25 mouse cellular contexts compared by ENCODE assay signal in genomic region chr13:53717086-53717485, GRCm38 (mm10).
DNase-seq lines count a peak whose midpoint lies in the region; ATAC-seq and TF ChIP-seq lines count a peak whose summit lies in the region.
"Had no signal": no experiment of that assay in that cellular context is flagged by ENCODE, and none has a peak within 500 bp of the region (broad histone marks: within the 10 kb centered on the region; RNA-seq: fewer than 3 reads in every experiment).

No protein-coding gene starts in this region.

- no peaks in the 10 kb centered on the region for H3K4me1 ChIP-seq in hindbrain, postnatal 0 days (ENCODE audit: insufficient read depth, low read length)
- H3K4me1 ChIP-seq in hindbrain, embryonic 13.5 days (replicated peaks): no peaks in the 10 kb centered on the region

- no peak for TF ChIP-seq CTCF in hindbrain, postnatal 0 days (IDR thresholded peaks at IDR 0.05; ENCODE audit: low read depth)

- H3K9me3 ChIP-seq in hindbrain, postnatal 0 days (ENCODE audit: low read length): no peaks in the 10 kb centered on the region
- no peaks in the 10 kb centered on the region for H3K9me3 ChIP-seq in hindbrain, embryonic 13.5 days
- H3K9me3 ChIP-seq: embryonic facial prominence, embryonic 12.5 days; embryonic facial prominence, embryonic 15.5 days; heart, embryonic 12.5 days; heart, embryonic 15.5 days; hindbrain, embryonic 10.5 days had no signal

- ATAC-seq in hindbrain, postnatal 0 days: no peak
- ATAC-seq in hindbrain, embryonic 13.5 days (ENCODE audit: low FRiP score): no peak
- ATAC-seq: forebrain, embryonic 14.5 days; intestine, postnatal 0 days had no signal

- H3K27me3 ChIP-seq in hindbrain, postnatal 0 days (ENCODE audit: insufficient read depth, low read length): peaks cover 3% of the 10 kb centered on the region; the same call in 1 of the 2 replicates
- H3K27me3 ChIP-seq in hindbrain, embryonic 13.5 days: no peaks in the 10 kb centered on the region
- H3K27me3 ChIP-seq: embryonic facial prominence, embryonic 12.5 days; heart, embryonic 12.5 days; heart, embryonic 15.5 days had no signal

- WGBS in hindbrain, postnatal 0 days: 62% methylated on average over 2 of the region's 2 CpGs
- WGBS in hindbrain, embryonic 13.5 days: 78% methylated on average over 2 of the region's 2 CpGs

- peak; percentile 29 for DNase-seq in adrenal gland, postnatal 10 days
- no peak for DNase-seq in adrenal gland, postnatal 4 days (ENCODE audit: low spot score in 2 of 2)
- peak; percentile 72 for DNase-seq in hindbrain, postnatal 0 days (ENCODE audit: low spot score)
- DNase-seq in 416B (ENCODE audit: low read depth): peak; percentile 23
- DNase-seq in right cerebral cortex, postnatal 25 days: no peak
- DNase-seq: adrenal gland, adult 2 months; adrenal gland, postnatal 25 days; B cell, adult 2 months; cerebellum, adult 8-10 months; cerebellum, postnatal 25 days; forebrain, postnatal 0 days; gastrocnemius, postnatal 25 days; heart, adult 18-20 months; heart, postnatal 10 days; heart, postnatal 36 days had no signal

- no peak overlapping the region for H3K4me2 ChIP-seq in hindbrain, postnatal 0 days (ENCODE audit: low read depth, low read length)
- H3K4me2 ChIP-seq in hindbrain, embryonic 13.5 days: no peak overlapping the region
- H3K4me2 ChIP-seq: embryonic facial prominence, embryonic 12.5 days; embryonic facial prominence, embryonic 15.5 days; heart, embryonic 12.5 days; heart, embryonic 15.5 days; hindbrain, embryonic 14.5 days had no signal

- no peak overlapping the region for H3K4me3 ChIP-seq in hindbrain, postnatal 0 days (ENCODE audit: low read length)
- H3K4me3 ChIP-seq in hindbrain, embryonic 13.5 days: no peak overlapping the region
- H3K4me3 ChIP-seq: embryonic facial prominence, embryonic 12.5 days; embryonic facial prominence, embryonic 15.5 days; heart, embryonic 12.5 days; heart, embryonic 15.5 days; hindbrain, embryonic 10.5 days had no signal

- no peak overlapping the region for H3K9ac ChIP-seq in hindbrain, postnatal 0 days (replicated peaks; ENCODE audit: low read length)
- no peak overlapping the region for H3K9ac ChIP-seq in hindbrain, embryonic 13.5 days
- H3K9ac ChIP-seq: embryonic facial prominence, embryonic 12.5 days; embryonic facial prominence, embryonic 15.5 days; forebrain, postnatal 0 days; heart, embryonic 12.5 days; heart, embryonic 15.5 days; hindbrain, embryonic 14.5 days had no signal

- H3K27ac ChIP-seq in hindbrain, postnatal 0 days: no peak overlapping the region
- no peak overlapping the region for H3K27ac ChIP-seq in hindbrain, embryonic 13.5 days
- H3K27ac ChIP-seq: embryonic facial prominence, embryonic 12.5 days; embryonic facial prominence, embryonic 15.5 days; heart, embryonic 15.5 days; hindbrain, embryonic 10.5 days; hindbrain, embryonic 14.5 days had no signal

- no peaks in the 10 kb centered on the region for H3K36me3 ChIP-seq in hindbrain, postnatal 0 days (ENCODE audit: insufficient read depth, low read length)
- no peaks in the 10 kb centered on the region for H3K36me3 ChIP-seq in hindbrain, embryonic 13.5 days
- H3K36me3 ChIP-seq: embryonic facial prominence, embryonic 12.5 days; embryonic facial prominence, embryonic 15.5 days; G1E; heart, embryonic 12.5 days; heart, embryonic 15.5 days; hindbrain, embryonic 10.5 days had no signal

Comparison
In these comparisons a context has a peak if more than half of its experiments do, and no peak if none do; other contexts are left out.
1. DNase-seq: peak in adrenal gland, postnatal 10 days (single experiment), hindbrain, postnatal 0 days (single experiment) and 416B (single experiment); none in adrenal gland, postnatal 4 days (0 of 2) and right cerebral cortex, postnatal 25 days (single experiment).